Mouse (Mus musculus) adrenal gland, postnatal 36 days (tissue): ENCODE data around the gene Cpt1a. TPM values are rescaled to one million over a fixed set of nuclear protein-coding genes. Genes with fewer than 3 reads are reported as not detected.

Experiments used
- DNase-seq, 2 experiments: peaks; one replicate each; pipeline ENCODE4 v3.0.0; 2021; ENCODE audit warnings: mixed read lengths in 1 of 2
- long read RNA-seq, 2 experiments: library from polyadenylated mRNA; stranded (forward); transcript quantifications; one replicate each; pipeline ENCODE4 v2.0.0; 2021; ENCODE audit warnings: borderline sequencing depth in 2 of 2
- total RNA-seq, 2 experiments: library from RNA; stranded (reverse); gene quantifications; 2 replicates each; pipeline ENCODE4 v1.2.3; 2021

The Cpt1a gene
- 100 to 1,000 TPM; 265 to 423 TPM for total RNA-seq
- long read RNA-seq, experiment 1, full-length matches to known transcripts = 49 of 114 reads
- long read RNA-seq, experiment 1, partial matches to known transcripts = 43 of 114 reads
- long read RNA-seq, experiment 1, other reads (novel, unspliced or antisense) = 22 of 114 reads
- long read RNA-seq, experiment 2, full-length matches to known transcripts = 15 of 23 reads
- long read RNA-seq, experiment 2, partial matches to known transcripts = 2 of 23 reads
- long read RNA-seq, experiment 2, other reads (novel, unspliced or antisense) = 6 of 23 reads

DNA sequence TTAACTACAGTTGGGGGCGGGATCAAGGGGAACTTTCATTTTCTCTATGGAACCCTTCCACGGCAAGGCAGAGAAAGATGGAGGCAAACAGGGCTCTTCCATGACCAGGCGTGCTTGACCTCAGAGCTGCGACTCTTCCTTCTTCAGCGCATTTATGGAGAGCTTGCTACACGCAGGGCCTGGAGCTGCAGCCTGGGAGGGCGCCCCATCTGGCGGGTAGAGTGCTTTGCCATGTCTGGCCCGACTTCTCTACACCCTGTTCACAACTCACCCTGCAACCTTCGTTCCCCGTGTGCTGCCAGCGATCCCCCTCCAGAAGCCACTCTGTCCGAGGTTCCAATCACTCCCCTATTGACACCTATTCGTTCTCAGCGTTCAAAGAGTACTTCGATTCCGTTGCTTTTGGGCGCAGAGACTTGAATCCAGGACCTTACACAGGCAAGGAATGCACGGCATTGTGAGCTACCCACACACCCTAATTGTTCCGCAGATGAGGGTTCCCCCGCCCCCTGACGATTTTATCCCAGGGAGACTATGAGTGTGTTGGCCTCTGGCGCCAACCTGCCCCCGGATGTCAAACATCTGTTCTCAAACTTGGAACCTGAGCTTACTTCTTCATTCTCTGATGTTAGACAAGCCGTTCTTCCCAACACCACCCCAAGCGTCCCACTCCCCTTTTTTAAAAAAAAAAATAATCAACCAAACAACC lies at the start of gene Cpt1a:
Gene Cpt1a, plus strand, starts transcription at position 74 of the 709 bp plus-strand sequence.
- DNase-seq = peak; percentile 71 to 82

DNA sequence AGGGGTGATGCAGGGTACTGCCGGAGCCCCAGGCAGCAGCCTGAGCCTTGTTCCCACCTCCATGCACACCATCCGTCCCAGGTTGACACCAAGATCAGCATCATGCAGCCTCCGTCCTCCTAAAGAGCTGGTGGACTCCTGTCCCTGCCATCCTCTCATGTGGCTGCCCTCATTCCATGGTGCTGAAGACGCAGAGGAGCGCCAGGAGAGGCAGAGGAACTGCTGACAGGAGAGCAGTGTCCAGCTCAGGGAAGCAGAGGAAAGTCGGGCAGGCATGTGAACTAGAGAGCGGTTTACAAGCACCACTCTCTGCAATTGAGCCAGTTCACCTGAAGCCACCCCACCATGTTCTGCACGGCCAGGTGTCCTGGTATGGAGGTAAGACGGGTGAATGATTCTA lies 48.8 kb upstream of the Cpt1a start:
- DNase-seq = no peak

DNA sequence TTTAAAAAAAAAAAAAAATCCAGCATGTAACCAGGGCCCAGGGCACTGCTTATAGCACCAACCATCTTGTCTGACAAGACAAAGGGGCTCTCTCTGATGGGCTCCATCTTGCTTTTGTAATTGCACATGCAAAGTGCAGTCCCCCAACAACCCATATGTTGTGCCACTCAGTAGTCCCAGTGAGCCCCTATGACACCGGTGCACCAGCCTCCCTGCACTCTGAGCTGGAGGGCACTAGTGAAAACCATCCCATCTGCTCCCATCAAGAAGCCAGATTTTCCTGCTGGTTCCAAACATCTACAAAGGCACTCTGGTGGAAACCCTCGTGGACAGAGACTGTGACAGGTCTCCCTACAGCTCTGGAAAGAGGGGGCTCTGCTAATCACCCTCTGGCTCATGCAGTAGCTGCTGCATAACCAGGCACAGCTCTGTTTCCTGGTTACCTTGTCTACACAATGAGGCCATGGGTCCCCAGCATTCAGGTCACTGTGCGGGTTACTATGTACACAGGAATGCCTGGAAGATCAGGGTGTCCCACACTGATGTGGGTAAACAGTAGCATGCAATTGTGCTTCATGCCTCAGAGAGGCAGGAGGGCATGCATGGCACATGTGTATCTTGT lies 46.3 kb upstream of the Cpt1a start:
- no peak for DNase-seq

DNA sequence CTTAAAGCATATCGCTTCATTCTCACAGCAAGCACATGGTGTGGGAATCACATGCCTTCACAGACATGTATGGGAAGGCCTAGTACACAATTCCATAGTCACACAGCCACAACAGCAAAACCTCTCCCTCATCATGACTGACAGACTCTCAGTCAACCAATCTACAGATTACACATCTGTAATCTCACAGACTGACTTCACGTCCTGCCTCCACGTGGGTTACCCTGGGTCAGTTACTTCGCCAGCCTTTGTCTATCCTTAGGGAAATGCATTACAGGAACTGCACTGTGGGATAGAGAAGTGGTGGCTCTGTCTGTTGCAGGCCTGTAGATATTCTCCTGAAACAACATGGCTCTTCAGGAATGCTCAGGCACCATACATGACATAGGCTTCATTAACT lies 40.2 kb upstream of the Cpt1a start:
- DNase-seq = no peak

DNA sequence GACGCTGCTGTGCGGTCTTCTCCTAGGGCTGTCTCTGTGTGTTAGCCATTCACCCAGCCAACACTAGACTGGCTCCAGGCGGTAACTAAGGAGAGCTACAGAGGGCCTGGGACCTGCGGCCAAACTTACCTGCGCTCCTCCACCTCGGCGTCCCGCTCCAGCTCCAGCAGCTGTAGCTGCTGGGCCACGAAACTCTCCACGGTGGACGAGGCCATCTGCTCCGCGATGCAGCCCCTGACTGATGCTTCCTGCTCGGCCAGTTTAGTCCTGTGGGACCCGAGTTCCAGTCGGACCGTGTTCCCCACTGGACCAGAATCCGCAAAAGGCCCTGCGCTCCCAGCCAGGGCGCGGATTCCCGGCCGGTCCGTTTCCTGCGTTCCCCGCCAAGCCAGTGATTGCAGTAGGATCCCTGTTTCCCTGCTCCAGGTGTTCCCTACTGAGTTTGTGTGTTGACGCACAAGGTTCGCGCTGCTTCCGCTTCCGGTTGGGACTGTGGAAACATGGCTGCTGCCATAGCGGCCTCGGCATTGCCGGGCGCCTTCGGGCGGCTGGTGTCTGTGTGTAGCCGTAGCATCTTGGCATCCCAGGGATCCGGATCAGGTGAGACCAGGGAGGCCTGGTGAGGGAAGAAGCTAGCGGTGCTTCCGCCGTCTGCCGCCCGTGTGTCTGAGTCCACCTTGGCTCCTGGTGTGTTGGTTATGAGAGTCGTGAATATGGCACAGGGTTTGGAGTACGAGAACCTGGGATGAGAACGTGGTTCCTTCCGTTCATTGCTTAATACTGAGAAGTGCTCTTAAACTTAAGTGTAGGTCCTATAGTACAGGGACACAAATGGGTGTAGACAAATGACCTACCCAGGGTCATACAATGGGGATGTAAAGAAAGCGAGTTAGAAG lies 39.3 kb upstream of the Cpt1a start, which contains the start of the genes Mrpl21 and Ighmbp2:
Gene Mrpl21, plus strand, starts transcription at position 330 of the 896 bp plus-strand sequence.
Gene Ighmbp2, minus strand, starts transcription at position 446 of the 896 bp plus-strand sequence.
- DNase-seq = peak; percentile 90 to 91

DNA sequence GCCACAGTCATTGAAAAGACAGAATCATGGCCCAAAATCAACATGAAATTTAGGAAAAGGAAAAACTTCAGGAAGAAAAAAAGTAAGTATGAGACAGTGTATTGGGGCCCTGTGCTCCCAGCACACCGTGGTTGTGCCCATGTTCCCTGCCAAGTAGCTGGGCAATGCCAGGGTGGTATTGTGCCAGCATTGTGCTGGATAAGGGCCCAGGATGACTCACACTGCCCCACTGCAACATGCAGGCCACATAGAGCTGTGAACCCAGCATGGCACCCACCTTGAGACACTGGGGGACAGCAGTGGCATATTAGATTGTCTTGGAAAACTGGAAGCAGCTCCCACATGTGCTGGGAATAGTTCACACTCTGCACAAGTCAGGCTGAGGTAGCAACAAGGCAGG lies 33.1 kb upstream of the Cpt1a start:
- DNase-seq = peak; percentile 37 to 39

DNA sequence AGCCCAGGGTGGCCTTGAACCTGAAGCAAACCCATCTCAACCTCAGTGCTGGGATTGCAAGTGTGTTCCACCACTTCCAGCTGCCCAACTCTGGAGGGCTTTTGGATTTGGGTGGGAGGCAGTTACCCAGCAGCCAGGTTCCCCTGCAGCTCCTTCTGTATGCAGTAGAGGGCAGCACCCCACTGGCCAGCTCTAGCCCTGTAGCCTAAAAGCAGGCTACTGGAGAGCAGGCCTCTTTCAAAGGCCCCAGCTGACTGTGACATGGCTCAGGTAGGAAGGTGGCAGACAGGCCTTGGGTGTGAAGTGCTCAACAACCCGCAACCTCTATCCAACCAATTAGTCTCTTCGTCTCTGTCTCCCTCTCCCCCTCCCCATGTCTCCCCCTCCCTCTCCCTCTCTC lies 30.1 kb upstream of the Cpt1a start:
- peak; percentile 71 to 76 for DNase-seq

DNA sequence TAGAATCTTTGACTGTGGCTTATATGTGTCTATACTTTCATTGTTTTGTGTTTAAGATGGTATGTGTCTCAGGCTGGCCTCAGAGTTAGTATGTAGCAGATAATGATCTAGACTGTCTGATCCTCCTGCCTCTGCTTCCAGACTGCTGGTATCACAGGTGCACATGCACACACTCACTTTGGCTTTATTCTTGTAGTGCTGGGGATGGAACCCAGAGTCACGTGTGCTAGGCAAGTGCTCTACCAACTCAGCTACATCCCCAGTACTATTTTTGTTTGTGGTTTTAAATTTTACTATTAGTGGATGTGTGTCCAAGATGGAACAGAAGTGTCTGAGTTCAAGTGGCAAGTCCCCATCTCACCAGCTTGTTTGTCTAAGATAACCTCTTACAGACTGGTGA lies 29.1 kb upstream of the Cpt1a start:
- DNase-seq = no peak

DNA sequence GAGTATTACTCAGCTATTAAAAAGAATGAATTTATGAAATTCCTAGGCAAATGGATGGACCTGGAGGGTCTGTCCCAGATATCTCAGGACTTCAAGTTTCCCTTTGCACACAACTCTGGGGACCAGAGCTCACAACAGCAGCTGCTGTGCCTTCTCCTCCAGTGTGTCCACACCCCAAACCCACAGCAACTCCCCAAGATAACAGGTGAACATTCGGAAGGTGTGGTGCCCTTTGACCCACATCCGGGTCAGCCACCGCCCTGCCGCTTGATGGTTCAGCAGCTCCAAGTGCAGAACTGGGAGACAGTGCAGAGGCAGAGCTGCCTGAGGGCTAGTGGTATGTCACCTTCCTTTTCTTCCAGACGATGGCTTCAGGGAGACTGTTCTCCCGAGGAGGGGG lies 26.9 kb upstream of the Cpt1a start:
- no peak for DNase-seq

DNA sequence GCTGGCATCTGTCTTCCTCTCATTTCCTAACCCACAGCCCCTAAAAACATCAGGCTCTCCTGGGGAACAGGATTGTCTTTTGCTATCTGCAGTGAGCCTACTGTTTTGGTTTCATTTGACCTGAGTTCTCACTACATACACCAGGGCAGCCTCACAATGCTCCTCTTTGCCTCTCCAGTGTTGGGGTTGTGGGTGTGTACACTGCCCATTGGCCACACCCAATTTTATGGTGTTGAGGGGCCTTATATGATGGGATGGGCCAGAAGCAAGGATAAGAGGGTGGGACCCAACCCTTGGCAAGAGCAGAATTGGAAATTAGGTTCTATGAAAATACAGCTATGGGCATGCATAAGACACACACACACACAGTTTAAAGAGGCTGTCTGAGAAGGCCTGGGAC lies 25.1 kb upstream of the Cpt1a start:
- no peak for DNase-seq

DNA sequence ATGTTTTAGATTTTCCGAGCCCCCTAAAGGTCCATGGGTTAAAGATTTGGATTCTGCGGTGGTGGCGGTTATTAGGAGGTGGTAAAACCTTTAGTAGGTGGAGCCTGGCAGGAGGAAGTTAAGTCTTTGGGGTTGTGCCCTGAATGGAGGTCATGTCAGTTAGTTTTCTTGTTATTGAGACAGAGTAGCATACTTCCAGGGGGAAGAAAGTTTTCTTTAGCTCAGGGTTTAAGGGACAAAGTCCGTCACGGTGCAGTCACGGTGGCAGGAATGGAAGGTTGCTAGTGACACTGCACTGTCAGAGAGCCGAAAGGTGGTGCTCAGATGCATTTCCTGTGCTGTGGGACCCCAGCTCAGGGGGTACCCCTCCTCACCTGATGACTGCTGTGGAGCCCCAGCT lies 24.4 kb upstream of the Cpt1a start:
- no peak for DNase-seq

DNA sequence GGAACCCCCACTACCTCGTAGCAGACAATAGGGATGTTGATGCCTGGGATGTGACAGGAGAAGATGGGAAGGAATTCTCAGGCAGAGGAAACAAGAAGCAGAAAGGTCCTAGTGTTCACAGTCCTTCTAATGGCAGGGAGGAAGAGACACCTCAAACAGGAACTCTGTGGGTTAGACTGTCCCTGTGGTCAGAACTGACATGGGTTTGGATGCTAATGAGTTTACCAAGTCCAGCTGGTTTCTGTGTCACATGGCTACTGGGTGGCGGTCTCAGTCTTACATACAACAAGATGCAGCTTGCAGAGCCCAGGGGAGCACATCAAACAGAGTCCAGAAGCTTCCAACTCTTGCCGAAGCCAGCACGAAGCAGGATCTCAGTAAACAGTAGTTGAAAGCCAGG lies 18.1 kb upstream of the Cpt1a start:
- DNase-seq = no peak

DNA sequence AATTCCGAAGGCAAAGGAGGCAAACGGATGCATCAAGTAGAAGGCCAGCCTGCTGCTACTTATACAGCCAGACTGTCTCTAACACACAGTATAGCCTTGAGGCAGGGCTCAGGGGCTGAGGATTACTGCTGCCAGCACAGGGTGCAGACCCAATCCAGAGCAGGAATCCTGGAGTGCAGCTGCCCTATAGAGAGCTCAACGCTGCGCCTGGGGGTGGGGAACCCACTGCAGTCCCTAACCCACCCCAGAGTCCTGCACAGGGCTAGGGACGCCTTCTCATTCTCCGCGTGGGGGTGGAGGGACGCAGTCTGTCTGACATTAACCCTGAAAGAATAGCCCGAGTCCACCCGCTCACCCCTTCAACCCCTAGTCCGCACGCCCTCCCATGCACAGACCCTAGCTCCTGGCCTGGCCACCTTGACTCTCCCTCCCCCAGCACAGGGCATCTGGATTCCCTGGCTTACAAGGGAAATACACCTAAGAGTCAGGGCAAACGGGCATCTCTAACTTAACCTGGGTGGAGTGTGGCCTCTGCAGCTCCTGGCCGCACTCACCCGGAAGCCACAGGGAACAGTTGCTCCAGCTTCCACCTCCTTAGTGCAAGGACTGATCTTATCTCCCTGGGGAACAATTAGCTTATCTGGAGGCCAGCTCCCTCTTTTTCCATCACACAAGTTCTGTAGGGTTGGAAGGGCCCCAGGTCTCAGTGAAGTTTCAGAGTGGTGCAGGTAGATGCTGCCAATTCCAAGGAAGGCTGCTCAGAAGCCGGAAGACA lies 14.8 kb upstream of the Cpt1a start:
- DNase-seq = no peak

DNA sequence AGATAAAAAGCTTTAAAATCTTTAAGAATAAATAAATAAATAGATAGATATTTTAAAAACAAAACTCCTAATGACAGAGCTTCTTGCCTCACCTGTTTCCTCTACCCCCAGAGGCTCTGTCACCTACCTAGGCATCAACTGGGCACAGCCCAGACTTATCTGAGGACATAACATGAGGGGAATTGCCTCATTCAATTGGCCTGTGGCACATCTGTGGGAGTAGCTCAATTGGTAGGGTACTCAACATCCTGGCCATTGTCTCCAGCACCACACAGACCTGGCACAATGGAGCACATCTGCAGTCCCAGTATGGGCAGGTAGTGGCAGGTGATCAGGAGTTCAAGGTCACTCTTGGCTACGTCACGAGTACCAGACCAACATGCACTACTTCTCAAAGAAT lies 2.8 kb upstream of the Cpt1a start:
- DNase-seq = no peak

DNA sequence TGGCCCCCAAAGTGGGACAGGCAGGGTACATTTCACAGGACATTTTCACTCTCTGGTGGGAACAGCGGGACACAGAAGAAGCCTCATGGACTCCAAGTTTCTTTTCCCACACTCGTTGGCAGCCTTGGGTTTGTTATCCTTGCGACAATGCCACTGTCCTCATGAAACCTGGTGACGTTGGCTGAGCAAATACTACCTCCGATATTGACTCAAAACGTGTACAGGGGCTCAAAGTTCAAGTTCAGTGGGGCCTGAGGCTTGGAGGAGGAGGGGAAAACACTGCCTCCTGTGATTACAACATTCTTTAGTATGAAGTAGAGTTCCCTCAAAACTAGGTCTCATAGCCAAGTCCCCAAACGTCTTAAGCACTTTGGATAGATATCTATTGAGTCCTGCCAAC lies 2.0 kb upstream of the Cpt1a start:
- DNase-seq = no peak

DNA sequence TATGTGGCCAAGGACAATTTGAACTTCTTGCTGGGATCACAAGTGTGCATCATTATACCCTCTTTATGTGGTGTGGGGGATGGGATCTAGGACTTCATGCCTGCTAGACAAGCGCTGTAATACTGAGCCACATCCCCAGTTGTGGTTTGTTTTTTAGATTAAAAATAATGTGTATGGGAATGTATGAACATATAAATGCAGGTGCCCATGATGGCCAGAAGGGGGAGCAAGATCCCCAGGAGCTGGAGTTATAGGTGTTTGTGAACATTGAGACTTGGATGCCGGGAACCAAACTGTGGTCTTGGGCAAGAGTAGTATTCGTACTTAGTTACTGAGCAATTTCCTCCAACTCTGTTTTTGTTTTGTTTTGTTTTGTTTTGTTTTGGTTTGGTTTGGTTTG lies 1.3 kb upstream of the Cpt1a start:
- DNase-seq = peak in 1 of 2 experiments; percentile 31

DNA sequence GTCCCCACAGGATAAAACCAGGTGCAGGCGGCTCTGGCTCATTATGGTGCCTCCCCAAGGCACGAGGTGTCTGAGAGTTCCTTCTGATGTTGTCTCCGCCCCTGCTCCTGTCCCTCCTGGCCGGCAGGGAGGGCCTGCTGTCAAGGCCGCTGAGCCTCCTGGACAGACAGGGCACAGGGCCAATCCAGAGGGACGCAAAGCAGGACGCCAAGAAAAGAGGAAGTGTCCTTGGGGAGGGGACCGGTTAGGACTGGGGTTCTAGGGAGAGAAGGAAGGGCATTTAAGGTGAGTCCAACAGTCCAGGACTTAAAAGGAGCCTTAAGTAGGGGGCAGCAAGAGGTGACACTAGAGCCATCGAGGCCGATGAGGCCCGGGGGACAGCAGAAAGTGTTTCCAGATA lies 517 bp upstream of the Cpt1a start:
- peak; percentile 91 for DNase-seq

DNA sequence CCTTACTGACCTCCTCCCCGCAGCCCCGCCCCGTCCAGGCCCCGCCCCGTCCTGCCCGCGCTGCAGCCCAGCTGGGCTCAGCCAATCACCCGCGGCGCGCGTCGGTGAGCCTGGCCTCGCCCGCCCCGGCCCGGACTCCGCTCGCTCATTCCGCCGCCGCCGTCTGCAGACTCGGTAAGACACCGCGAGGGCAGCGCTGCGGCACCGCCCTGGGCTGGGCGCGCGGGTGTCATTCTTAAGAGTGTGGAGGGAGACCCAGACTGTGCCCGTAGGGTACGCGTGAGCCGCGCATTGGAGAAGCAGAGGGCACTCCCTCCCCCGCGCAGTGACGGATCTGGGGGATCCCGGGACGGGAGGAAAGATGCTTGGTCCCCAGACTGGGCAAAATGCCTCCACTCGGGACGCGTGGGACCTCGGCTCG lies 1.1 kb downstream of the Cpt1a start:
- DNase-seq = peak; percentile 95 to 97

DNA sequence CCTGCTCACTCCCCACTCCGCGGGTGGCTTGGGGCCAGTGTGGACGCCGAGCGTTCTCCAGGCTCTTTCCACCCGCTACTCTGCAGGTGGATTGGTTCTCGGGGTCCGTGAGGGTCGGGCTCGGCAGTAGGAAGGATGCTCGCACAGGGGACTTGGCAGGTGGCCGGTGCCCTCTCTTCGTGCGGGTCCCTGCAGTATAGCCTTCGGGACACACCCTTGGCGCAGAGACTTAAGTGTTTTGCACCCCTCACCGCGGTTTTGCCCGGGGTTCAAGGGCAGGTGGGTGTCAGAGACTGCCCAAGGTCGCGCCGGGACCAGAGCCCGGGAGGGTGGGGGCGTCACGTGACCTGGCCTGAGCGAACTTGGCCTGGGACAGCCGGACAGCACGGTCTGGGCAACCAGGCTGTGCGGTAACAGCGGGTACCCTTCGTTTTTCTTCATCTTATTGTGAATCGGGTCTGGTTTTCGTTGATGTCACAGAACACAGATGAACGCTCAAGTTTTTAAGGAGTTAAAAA lies 1.7 kb downstream of the Cpt1a start:
- peak; percentile 96 for DNase-seq

DNA sequence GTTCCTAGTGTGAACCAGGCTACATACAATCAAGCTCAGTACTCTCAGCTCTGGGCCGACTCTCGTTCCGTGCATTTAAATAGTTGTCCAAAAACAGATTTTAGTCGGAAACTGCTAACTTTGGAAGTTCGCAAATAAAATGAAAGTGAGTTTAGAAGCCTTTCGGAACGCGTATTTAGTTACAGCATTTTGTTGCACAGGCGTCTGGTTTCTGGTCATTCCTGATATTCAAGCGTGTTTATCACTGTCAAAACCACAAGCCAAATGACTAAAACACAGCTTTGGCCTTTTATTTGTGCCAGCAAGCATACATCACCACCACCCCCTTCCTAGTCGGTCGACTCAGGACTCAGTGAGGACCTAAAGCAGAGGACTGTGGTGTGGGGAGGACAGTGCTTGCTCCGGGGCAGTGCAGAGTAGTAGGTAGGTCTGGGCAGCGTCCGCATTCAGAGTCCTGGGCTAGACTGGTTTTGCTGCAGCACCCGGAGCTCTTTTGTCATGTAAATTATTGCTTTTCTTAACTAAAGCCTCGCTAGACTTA lies 2.2 kb downstream of the Cpt1a start:
- peak; percentile 60 to 66 for DNase-seq
